Mouse (Mus musculus) olfactory bulb, adult 2 months (tissue): ENCODE measurements around the gene Tenm2.

Experiments
- CTCF ChIP-seq: fragments of 200-500 bp; IDR thresholded peaks from 2 replicates; pipeline ENCODE4 v1.5.1; 2012; ENCODE audit warnings: low read depth, mild to moderate bottlenecking, low read length, moderate library complexity; ENCODE audit not compliant: insufficient read depth
- POLR2A ChIP-seq: fragments of 200-500 bp; IDR thresholded peaks from 2 replicates; pipeline ENCODE4 v1.6.1; 2012; ENCODE audit warnings: mild to moderate bottlenecking, low read depth, low read length, moderate library complexity; ENCODE audit not compliant: insufficient read depth

- TF ChIP-seq CTCF (no peak), POLR2A (no peak)
Observed at GRCm38 (mm10) chr11:36096219-36096618, 1139.5 kb downstream of the Tenm2 start.
